Mouse (Mus musculus) spleen, adult 2 months (tissue): ENCODE measurements around the gene Cxadr. TPM values are rescaled to one million over a fixed set of nuclear protein-coding genes. Genes with fewer than 3 reads are reported as not detected.

Source experiments
- DNase-seq, 2 experiments: peaks; one replicate each; pipeline versions ENCODE4 v3.0.0 to v3.0.0-alpha.2; 2012 to 2021; ENCODE audit warnings: low spot score in 2 of 2, low read depth in 1 of 2
- H3K27ac ChIP-seq: fragments of 200-500 bp; 2 replicates; pipeline ENCODE4 v1.5.1; 2012; ENCODE audit warnings: low read length, inconsistent platforms; ENCODE audit not compliant: insufficient read depth
- H3K27me3 ChIP-seq: fragments of 200-500 bp; 2 replicates; pipeline ENCODE4 v1.6.1; 2012; ENCODE audit warnings: mild to moderate bottlenecking, moderate library complexity, low read length, inconsistent platforms; ENCODE audit not compliant: control insufficient read depth, insufficient read depth
- H3K36me3 ChIP-seq: fragments of 200-500 bp; 2 replicates; pipeline ENCODE4 v1.6.1; 2012; ENCODE audit warnings: mild to moderate bottlenecking, low read length, inconsistent platforms; ENCODE audit not compliant: control insufficient read depth, insufficient read depth
- H3K4me1 ChIP-seq: fragments of 200-500 bp; 2 replicates; pipeline ENCODE4 v1.6.1; 2011; ENCODE audit warnings: inconsistent platforms; ENCODE audit not compliant: control insufficient read depth, insufficient read depth, insufficient read length
- H3K4me3 ChIP-seq: fragments of 200-500 bp; 2 replicates; pipeline ENCODE4 v1.5.1; 2011; ENCODE audit warnings: mild to moderate bottlenecking, inconsistent platforms; ENCODE audit not compliant: insufficient read depth, insufficient read length; ENCODE audit errors: extremely low read depth
- CTCF ChIP-seq: fragments of 200-500 bp; IDR thresholded peaks from 2 replicates; pipeline ENCODE4 v1.5.1; 2011; ENCODE audit warnings: mild to moderate bottlenecking, inconsistent platforms; ENCODE audit not compliant: insufficient read depth, insufficient read length, insufficient replicate concordance; ENCODE audit errors: extremely low read depth
- POLR2A ChIP-seq: fragments of 200-500 bp; IDR thresholded peaks from 2 replicates; pipeline ENCODE4 v1.6.1; 2011; ENCODE audit warnings: low read depth, low read length, inconsistent platforms
- WGBS: fragments of 180-500 bp; shearing (Covaris S2); methylation state at CpG from one replicate; pipeline ENCODE4 v1.1.7; 2018; 5-methylcytosine and 5-hydroxymethylcytosine counted together
- polyA plus RNA-seq: library from polyadenylated mRNA; depleted of rRNA; stranded (reverse); fragments of >200 nt; gene quantifications from 2 replicates; pipeline ENCODE4 v1.2.3, GENCODE M21; 2012

The Cxadr gene
- polyA plus RNA-seq, 1 experiment: 1.5 TPM

GRCm38 (mm10) chr16:78327999-78328398 is 26.7 kb downstream of the Cxadr start:
- WGBS: 82% methylated on average over 12 of the region's 12 CpGs
- no peak for DNase-seq
- H3K27me3 ChIP-seq: no peaks in the 10 kb centered on the region
- no peaks in the 10 kb centered on the region for H3K4me1 ChIP-seq
- no peak overlapping the region for H3K4me3 ChIP-seq
- TF ChIP-seq POLR2A (no peak), CTCF (no peak)
- no peaks in the 10 kb centered on the region for H3K36me3 ChIP-seq
- no peak overlapping the region for H3K27ac ChIP-seq

- no peaks in the 10 kb centered on the region for H3K36me3 ChIP-seq
- no peak overlapping the region for H3K27ac ChIP-seq
- H3K4me3 ChIP-seq: no peak overlapping the region
- WGBS: 43% methylated on average over 8 of the region's 8 CpGs
- no peaks in the 10 kb centered on the region for H3K4me1 ChIP-seq
- DNase-seq: no peak
- H3K27me3 ChIP-seq: no peaks in the 10 kb centered on the region
- TF ChIP-seq CTCF: no peak
- no peak for TF ChIP-seq POLR2A
Measured at GRCm38 (mm10) chr16:78337226-78337625, 35.9 kb downstream of the Cxadr start.

DNA sequence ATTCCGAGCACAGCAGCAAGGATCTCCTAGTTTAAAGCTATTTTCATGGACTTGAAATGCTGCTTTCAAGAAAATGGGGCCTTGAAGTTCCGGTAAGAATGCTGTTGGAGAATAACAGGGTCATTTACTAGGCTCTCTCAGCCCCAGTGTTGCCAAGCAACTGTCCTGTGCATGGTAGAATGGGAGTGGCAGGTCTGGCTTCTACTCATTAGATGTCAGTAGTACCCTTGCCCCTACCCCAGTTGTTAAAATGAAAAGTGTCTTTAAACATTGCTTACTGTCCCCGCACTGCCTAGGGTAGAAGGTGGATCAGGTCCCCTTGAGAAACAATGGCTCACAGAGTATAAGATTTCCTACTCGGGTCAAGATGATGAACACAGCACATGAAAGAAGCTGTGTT is 40.1 kb downstream of the Cxadr start:
- no peak for DNase-seq
- Histone ChIP-seq H3K36me3 (no peaks in the 10 kb centered on the region), H3K27ac (no peak overlapping the region), H3K27me3 (no peaks in the 10 kb centered on the region), H3K4me3 (no peak overlapping the region), H3K4me1 (no peaks in the 10 kb centered on the region)
- TF ChIP-seq POLR2A (no peak), CTCF (no peak)
- WGBS: 93% methylated on average over 4 of the region's 4 CpGs

DNA sequence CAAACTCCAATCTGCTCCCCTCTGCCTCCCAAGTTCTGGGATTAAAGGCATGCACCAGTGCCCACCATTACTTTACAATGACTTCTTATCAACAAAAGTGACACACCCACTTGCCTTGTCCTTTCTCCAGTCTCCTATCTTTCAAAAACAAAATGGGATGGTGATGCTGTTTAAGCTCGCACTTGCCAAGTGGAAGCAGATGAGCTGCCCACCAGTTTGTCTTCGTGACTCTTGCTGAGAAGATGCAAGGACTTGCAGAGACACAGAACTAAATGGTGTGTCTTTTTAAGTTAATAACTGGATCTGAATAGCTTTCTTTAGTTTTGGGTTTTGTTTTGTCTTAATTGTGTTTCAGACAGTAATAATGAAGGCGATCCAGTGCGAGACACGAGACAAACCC is 41.5 kb downstream of the Cxadr start:
- TF ChIP-seq POLR2A (no peak), CTCF (no peak)
- WGBS: 94% methylated on average over 5 of the region's 5 CpGs
- DNase-seq: no peak
- Histone ChIP-seq H3K4me3 (no peak overlapping the region), H3K4me1 (no peaks in the 10 kb centered on the region), H3K27me3 (no peaks in the 10 kb centered on the region), H3K36me3 (no peaks in the 10 kb centered on the region), H3K27ac (no peak overlapping the region)

GRCm38 (mm10) chr16:78343792-78344191 is 42.5 kb downstream of the Cxadr start:
- no peaks in the 10 kb centered on the region for H3K36me3 ChIP-seq
- no peaks in the 10 kb centered on the region for H3K27me3 ChIP-seq
- 92% methylated on average over 6 of the region's 6 CpGs for WGBS
- H3K4me3 ChIP-seq: no peak overlapping the region
- no peaks in the 10 kb centered on the region for H3K4me1 ChIP-seq
- TF ChIP-seq CTCF (no peak), POLR2A (no peak)
- DNase-seq: no peak
- no peak overlapping the region for H3K27ac ChIP-seq

DNA sequence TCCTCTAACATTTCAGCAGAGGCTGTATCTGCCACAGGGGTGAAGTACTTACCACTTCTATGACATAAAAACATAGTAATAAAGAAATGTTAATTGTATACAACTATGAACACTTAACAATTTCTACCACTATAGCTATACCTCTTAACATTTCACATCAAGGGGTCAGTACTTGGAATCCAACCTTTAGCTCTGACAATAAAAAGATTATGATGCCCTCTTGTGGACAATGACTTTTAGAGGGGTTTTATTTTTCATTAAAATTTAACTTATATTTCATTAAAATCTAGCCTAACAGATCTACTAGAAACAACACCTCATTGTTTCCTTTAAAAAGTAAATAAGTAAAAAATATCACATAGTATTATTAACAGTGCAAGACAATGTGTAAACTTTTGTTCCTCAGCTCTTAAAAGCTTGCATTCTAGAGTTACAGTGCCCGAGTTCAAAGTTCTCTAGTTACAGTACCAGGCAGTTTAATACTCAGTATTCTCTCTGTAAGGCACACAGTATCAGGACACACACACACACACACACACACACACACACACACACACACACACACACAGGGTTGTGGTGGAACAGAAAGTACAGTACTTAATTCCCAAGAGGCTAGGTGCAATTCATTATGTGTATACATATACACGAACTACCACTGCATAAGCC is 45.5 kb downstream of the Cxadr start:
- WGBS: 69% methylated on average over 2 of the region's 2 CpGs
- TF ChIP-seq POLR2A (no peak), CTCF (no peak)
- no peak overlapping the region for H3K27ac ChIP-seq
- H3K4me3 ChIP-seq: no peak overlapping the region
- no peaks in the 10 kb centered on the region for H3K36me3 ChIP-seq
- DNase-seq: no peak
- H3K4me1 ChIP-seq: no peaks in the 10 kb centered on the region
- H3K27me3 ChIP-seq: no peaks in the 10 kb centered on the region

- DNase-seq: no peak
- no peaks in the 10 kb centered on the region for H3K36me3 ChIP-seq
- TF ChIP-seq POLR2A (no peak), CTCF (no peak)
- no peaks in the 10 kb centered on the region for H3K27me3 ChIP-seq
- 91% methylated on average over 13 of the region's 13 CpGs for WGBS
- no peak overlapping the region for H3K4me3 ChIP-seq
- no peaks in the 10 kb centered on the region for H3K4me1 ChIP-seq
- no peak overlapping the region for H3K27ac ChIP-seq
Measured at GRCm38 (mm10) chr16:78347328-78347926, 46.1 kb downstream of the Cxadr start.
